16 mouse cellular contexts compared by ENCODE assay signal in the genomic region with DNA sequence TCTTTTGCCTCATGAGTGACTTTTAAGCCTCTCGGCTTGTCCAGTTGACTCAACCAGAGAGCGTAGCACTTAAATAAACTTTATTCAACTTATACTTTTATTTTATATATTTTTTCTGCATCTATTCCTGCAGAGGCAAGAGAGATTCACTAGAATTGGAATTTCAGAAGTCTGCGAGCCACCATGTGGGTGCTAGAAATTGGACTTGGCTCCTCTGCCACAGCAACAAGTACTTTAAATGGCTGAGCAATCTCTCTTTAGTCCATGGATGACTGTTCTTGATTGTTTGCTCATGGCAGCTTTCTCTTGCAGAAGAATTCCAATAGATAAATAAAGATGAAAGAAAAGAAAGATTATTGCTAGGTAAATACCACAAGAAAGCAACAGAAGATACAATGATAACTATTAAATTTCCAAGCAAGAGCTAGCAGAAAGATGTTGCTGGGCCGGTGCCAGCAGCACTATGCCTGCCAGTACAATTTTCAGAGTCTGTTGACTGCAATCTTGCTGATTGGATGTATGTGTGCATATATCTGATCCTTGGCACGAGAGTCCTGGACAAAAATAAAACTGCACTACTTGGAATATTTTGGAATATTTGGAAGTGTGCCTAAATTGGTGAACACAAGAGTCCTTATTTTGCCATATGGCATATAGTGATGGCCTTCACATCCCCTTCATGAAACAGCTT.
DNase-seq lines count a peak whose midpoint lies in the region; ATAC-seq lines count a peak whose summit lies in the region.
"Had no signal": no experiment of that assay in that cellular context is flagged by ENCODE, and none has a peak within 500 bp of the region (broad histone marks: within the 10 kb centered on the region; RNA-seq: fewer than 3 reads in every experiment).

No protein-coding gene starts in this region.

- H3K36me3 ChIP-seq in forebrain, embryonic 15.5 days: no peaks in the 10 kb centered on the region
- H3K36me3 ChIP-seq in forebrain, embryonic 11.5 days (ENCODE audit: control insufficient read depth, insufficient read depth, low read length): no peaks in the 10 kb centered on the region
- H3K36me3 ChIP-seq: heart, embryonic 13.5 days; hindbrain, embryonic 12.5 days; limb, embryonic 15.5 days; stomach, embryonic 15.5 days had no signal

- WGBS in forebrain, embryonic 15.5 days: 84% methylated on average over 5 of the region's 5 CpGs
- 90% methylated on average over 5 of the region's 5 CpGs for WGBS in forebrain, embryonic 11.5 days

- no peak overlapping the region for H3K4me2 ChIP-seq in forebrain, embryonic 15.5 days (replicated peaks)
- no peak overlapping the region for H3K4me2 ChIP-seq in forebrain, embryonic 11.5 days (ENCODE audit: low read depth, low read length, severe bottlenecking)
- H3K4me2 ChIP-seq: heart, embryonic 13.5 days; hindbrain, embryonic 12.5 days; limb, embryonic 15.5 days; stomach, embryonic 15.5 days had no signal

- ATAC-seq in forebrain, embryonic 15.5 days (replicated peaks): peak; percentile 84
- ATAC-seq in forebrain, embryonic 11.5 days (replicated peaks; ENCODE audit: low FRiP score): no peak

- intact Hi-C loops in left cerebral cortex, postnatal 25 days (cut with DNase I): no loop called here
- intact Hi-C loops in heart, postnatal 36 days (cut with DNase I): no loop called here

- no peak overlapping the region for H3K27ac ChIP-seq in forebrain, embryonic 15.5 days (replicated peaks)
- H3K27ac ChIP-seq in forebrain, embryonic 11.5 days (ENCODE audit: low read depth, low read length): no peak overlapping the region
- H3K27ac ChIP-seq: heart, embryonic 13.5 days; hindbrain, embryonic 12.5 days; layer of hippocampus, adult 2 months; limb, embryonic 15.5 days; stomach, embryonic 15.5 days had no signal

- no peak for DNase-seq in forebrain, embryonic 11.5 days (ENCODE audit: low spot score)
- DNase-seq in Muller cell, postnatal 12 days (ENCODE audit: inconsistent ontology term): peak; percentile 22
- DNase-seq in brain, embryonic 18.5 days (ENCODE audit: low read depth, low spot score): peak; percentile 20
- DNase-seq in left cerebral cortex, postnatal 25 days (ENCODE audit: low spot score in 2 of 2): peak; percentile 30 to 45
- no peak for DNase-seq in heart, postnatal 36 days
- no peak for DNase-seq in testis, postnatal 10 days (ENCODE audit: low spot score)
- DNase-seq: adrenal gland, adult 2 months; kidney, adult 18-20 months; thymus, postnatal 36 days had no signal

- H3K9me3 ChIP-seq in forebrain, embryonic 15.5 days: no peaks in the 10 kb centered on the region
- H3K9me3 ChIP-seq in forebrain, embryonic 11.5 days (ENCODE audit: control insufficient read depth, low read length): no peaks in the 10 kb centered on the region
- H3K9me3 ChIP-seq: heart, embryonic 13.5 days; hindbrain, embryonic 12.5 days; limb, embryonic 15.5 days; stomach, embryonic 15.5 days had no signal

- no peak overlapping the region for H3K9ac ChIP-seq in forebrain, embryonic 15.5 days (replicated peaks)
- H3K9ac ChIP-seq in forebrain, embryonic 11.5 days (ENCODE audit: low read length): no peak overlapping the region
- H3K9ac ChIP-seq: heart, embryonic 13.5 days; hindbrain, embryonic 12.5 days; limb, embryonic 15.5 days; stomach, embryonic 15.5 days had no signal

- no peak overlapping the region for H3K4me3 ChIP-seq in forebrain, embryonic 15.5 days
- no peak overlapping the region for H3K4me3 ChIP-seq in forebrain, embryonic 11.5 days (ENCODE audit: low read depth, low read length)
- H3K4me3 ChIP-seq: heart, embryonic 13.5 days; hindbrain, embryonic 12.5 days; layer of hippocampus, adult 2 months; limb, embryonic 15.5 days; stomach, embryonic 15.5 days had no signal

- no peaks in the 10 kb centered on the region for H3K4me1 ChIP-seq in forebrain, embryonic 15.5 days
- H3K4me1 ChIP-seq in forebrain, embryonic 11.5 days (replicated peaks; ENCODE audit: control insufficient read depth, insufficient read depth, low read length): no peaks in the 10 kb centered on the region
- H3K4me1 ChIP-seq: hindbrain, embryonic 12.5 days; limb, embryonic 15.5 days; stomach, embryonic 15.5 days had no signal

- no peaks in the 10 kb centered on the region for H3K27me3 ChIP-seq in forebrain, embryonic 15.5 days
- H3K27me3 ChIP-seq in forebrain, embryonic 11.5 days (ENCODE audit: control insufficient read depth, insufficient read depth, low read length): no peaks in the 10 kb centered on the region
- H3K27me3 ChIP-seq: heart, embryonic 13.5 days; hindbrain, embryonic 12.5 days; limb, embryonic 15.5 days; Patski; stomach, embryonic 15.5 days had no signal

Comparison
In these comparisons a context has a peak if more than half of its experiments do, and no peak if none do; other contexts are left out.
1. DNase-seq: peak in Muller cell, postnatal 12 days (single experiment), brain, embryonic 18.5 days (single experiment) and left cerebral cortex, postnatal 25 days (2 of 2); none in forebrain, embryonic 11.5 days (single experiment), heart, postnatal 36 days (0 of 2) and testis, postnatal 10 days (single experiment).